Mouse (Mus musculus) adrenal gland, postnatal 4 days (tissue): ENCODE measurements around the gene Nutf2. TPM values are rescaled to one million over a fixed set of nuclear protein-coding genes. Genes with fewer than 3 reads are reported as not detected.

ENCODE experiments used
- DNase-seq, 2 experiments: peaks; one replicate each; pipeline ENCODE4 v3.0.0; 2021 to 2022; ENCODE audit warnings: low spot score in 2 of 2, mixed read lengths in 2 of 2
- total RNA-seq, 2 experiments: library from RNA; stranded (reverse); gene quantifications; 2 replicates each; pipeline ENCODE4 v1.2.3; 2021

Gene Nutf2
- total RNA-seq, 2 experiments from 2014 or later: 53.1 to 57.4 TPM

- no peak for DNase-seq
Measured at GRCm38 (mm10) chr8:105925123-105925522, 64.7 kb downstream of the Nutf2 start.

Other genes with a start within 250 kb of the Nutf2 start
- gene Ctcf, start 224.0 kb upstream of the Nutf2 start, total RNA-seq: 10 to 100 TPM; 73.8 to 94.0 TPM
- gene Agrp, start 223.2 kb upstream of the Nutf2 start, total RNA-seq: 1 to 10 TPM in 1 of 2 experiments, under 1 TPM in 1; 0.81 to 1.5 TPM
- 1 to 10 TPM; 4.5 to 4.9 TPM for gene Carmil2, start 174.3 kb upstream of the Nutf2 start, total RNA-seq
- 10 to 100 TPM; 32.2 to 36.0 TPM for gene Acd, start 159.5 kb upstream of the Nutf2 start, total RNA-seq
- 10 to 100 TPM; 10.8 TPM for gene Pard6a, start 159.4 kb upstream of the Nutf2 start, total RNA-seq
- not detected for gene 4933405L10Rik, start 152.9 kb upstream of the Nutf2 start, total RNA-seq
- gene Enkd1, start 152.4 kb upstream of the Nutf2 start, total RNA-seq: 10 to 100 TPM in 1 of 2 experiments, 1 to 10 TPM in 1; 9.8 to 11.7 TPM
- gene Gfod2, start 101.9 kb upstream of the Nutf2 start, total RNA-seq: 10 to 100 TPM in 1 of 2 experiments, 1 to 10 TPM in 1; 8.3 to 11.6 TPM
- gene Ranbp10, start 33.2 kb upstream of the Nutf2 start, total RNA-seq: 10 to 100 TPM; 36.5 to 37.6 TPM
- not detected for gene Tsnaxip1, start 32.8 kb upstream of the Nutf2 start, total RNA-seq
- gene Cenpt, start 7.3 kb upstream of the Nutf2 start, total RNA-seq: 10 to 100 TPM; 15.9 to 21.7 TPM
- gene Thap11, start 5.4 kb upstream of the Nutf2 start, total RNA-seq: 10 to 100 TPM; 40.0 to 42.2 TPM
- gene Edc4, start 20.3 kb downstream of the Nutf2 start, total RNA-seq: 10 to 100 TPM; 50.3 to 51.3 TPM
- under 1 TPM in 1 of 2 experiments, not detected in 1; 0.90 TPM for gene Nrn1l, start 33.0 kb downstream of the Nutf2 start, total RNA-seq
- gene Pskh1, start 39.9 kb downstream of the Nutf2 start, total RNA-seq: 10 to 100 TPM; 44.3 to 48.7 TPM
- 10 to 100 TPM in 1 of 2 experiments, not detected in 1; 98.9 TPM for gene Ctrl, start 73.3 kb downstream of the Nutf2 start, total RNA-seq
- 10 to 100 TPM; 76.8 to 84.8 TPM for gene Psmb10, start 77.9 kb downstream of the Nutf2 start, total RNA-seq
- 10 to 100 TPM in 1 of 2 experiments, 1 to 10 TPM in 1; 2.1 to 33.5 TPM for gene Lcat, start 82.8 kb downstream of the Nutf2 start, total RNA-seq
- 10 to 100 TPM; 30.9 to 40.2 TPM for gene Slc12a4, start 105.5 kb downstream of the Nutf2 start, total RNA-seq
- gene Dpep3, start 118.8 kb downstream of the Nutf2 start, total RNA-seq: not detected
- 10 to 100 TPM; 15.0 to 15.3 TPM for gene Dus2, start 130.8 kb downstream of the Nutf2 start, total RNA-seq
- not detected for gene Dpep2nb, start 145.4 kb downstream of the Nutf2 start, total RNA-seq
- 10 to 100 TPM; 15.4 to 16.2 TPM for gene Ddx28, start 151.3 kb downstream of the Nutf2 start, total RNA-seq
- gene Nfatc3, start 198.3 kb downstream of the Nutf2 start, total RNA-seq: 10 to 100 TPM; 52.0 to 52.7 TPM